Mouse (Mus musculus) C3H10T1/2 (cell line): ENCODE measurements around the gene Hbq1a. TPM values are rescaled to one million over a fixed set of nuclear protein-coding genes. Genes with fewer than 3 reads are reported as not detected.

ENCODE experiments used
- polyA plus RNA-seq, 2 experiments: library from polyadenylated mRNA; unstranded; fragments of >200 nt; fragmentation: generic; extraction: Trizol; gene quantifications; one replicate each; pipeline ENCODE4 v1.2.1; 2012; ENCODE audit warnings: missing spikeins in 2 of 2

Hbq1a gene
- polyA plus RNA-seq = not detected

DNA sequence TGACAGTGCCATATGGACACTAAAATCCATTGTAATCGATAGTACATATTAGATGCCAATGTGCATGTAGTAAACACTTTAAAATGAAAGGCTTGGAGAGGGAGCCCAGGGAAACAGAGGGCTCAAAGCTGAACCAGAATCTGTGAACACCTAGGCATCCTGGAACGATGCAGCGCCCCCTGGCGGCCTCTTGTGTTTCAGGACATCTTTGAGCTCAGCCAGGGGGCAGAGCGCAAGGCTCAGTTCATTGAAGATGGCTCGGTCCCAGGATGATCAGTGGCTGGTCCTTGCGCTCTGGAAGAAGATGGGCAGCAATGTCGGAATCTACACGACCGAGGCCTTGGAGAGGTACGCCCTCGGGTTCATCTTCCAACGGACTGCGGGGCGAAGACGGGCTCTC is at the start of gene Hbq1a:
Hbq1a (plus strand) TSS at position 205 of the 400 bp plus-strand sequence.

DNA sequence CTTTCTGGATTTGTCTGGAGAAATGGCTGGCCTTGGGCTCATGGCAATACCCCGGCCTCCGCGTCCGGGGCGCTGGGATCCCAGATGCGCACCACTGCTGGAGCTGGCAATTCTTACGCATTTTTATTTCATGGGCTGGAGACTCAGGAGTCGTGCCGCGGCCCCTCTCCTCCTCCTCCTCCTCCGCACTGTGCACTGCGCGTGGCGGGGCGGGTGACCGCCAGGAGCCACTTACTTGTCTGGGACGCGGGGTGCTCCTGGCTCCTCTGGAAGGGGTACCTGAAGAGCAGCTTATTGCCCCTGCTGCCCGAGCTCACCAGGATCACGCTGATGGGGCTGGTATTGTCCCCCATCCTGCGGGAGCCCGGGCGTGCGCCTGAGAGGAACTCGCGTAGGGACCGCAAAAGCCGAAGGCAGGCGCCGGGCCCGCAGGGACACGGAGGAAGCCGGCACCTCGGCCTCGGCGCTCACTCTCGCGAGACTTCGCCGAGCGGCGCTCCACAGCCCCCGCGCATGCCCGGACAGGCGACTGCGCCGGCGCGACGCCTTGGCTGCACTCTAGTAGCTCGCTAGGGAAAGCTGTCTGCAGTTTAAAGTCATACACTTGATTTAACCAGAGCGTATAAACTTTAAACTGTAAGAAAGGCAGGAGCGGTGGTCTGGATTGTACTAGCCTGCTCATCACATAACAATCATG is 32.5 kb upstream of the Hbq1a start, which contains the start of gene Nprl3:
Nprl3 (minus strand) TSS at position 520 of the 697 bp plus-strand sequence.

DNA sequence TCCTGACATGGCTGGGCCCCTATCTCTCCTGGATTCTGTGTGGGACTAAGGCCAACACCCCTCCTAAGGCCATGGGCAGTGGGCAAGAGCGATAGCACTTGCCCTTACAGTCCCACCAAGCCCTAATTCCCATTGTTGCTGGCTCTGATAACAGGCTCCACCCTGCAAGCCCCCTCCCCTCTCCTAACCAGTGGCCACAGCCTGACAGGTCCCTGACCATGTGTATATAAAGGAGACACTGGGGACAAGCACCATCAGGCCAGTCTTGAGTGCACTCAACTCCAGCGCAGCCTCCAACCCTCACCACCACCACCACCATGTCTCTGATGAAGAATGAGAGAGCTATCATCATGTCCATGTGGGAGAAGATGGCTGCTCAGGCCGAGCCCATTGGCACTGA is 23.5 kb upstream of the Hbq1a start, which contains the start of gene Hba-x:
Hba-x (plus strand) TSS at position 54 of the 400 bp plus-strand sequence.

DNA sequence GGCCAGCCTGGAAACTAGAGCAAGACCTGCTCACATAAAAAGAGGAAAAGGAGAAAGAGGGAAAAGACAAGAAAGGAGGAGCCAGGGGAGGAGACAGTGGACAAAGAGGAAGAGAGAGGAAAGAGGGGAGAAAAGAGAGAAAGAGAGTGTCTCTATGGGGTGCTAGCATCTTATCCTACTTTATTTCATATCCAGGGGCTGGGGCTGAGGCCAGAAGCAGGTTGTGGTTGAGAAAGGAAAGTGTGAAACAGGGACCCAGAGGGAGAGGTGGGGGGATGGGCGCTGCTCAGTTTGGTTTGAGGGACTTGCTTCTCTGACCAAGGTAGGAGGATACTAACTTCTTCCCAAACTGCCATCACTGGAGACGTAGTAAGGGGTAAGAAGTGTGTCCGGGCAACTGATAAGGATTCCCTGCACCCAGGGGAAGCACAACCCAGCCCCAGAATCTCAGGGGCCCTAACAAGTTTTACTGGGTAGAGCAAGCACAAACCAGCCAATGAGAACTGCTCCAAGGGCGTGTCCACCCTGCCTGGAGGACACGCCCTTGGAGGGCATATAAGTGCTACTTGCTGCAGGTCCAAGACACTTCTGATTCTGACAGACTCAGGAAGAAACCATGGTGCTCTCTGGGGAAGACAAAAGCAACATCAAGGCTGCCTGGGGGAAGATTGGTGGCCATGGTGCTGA is 16.6 kb upstream of the Hbq1a start, which contains the start of gene Hba-a1:
Hba-a1 (plus strand) TSS at position 421 of the 687 bp plus-strand sequence.

DNA sequence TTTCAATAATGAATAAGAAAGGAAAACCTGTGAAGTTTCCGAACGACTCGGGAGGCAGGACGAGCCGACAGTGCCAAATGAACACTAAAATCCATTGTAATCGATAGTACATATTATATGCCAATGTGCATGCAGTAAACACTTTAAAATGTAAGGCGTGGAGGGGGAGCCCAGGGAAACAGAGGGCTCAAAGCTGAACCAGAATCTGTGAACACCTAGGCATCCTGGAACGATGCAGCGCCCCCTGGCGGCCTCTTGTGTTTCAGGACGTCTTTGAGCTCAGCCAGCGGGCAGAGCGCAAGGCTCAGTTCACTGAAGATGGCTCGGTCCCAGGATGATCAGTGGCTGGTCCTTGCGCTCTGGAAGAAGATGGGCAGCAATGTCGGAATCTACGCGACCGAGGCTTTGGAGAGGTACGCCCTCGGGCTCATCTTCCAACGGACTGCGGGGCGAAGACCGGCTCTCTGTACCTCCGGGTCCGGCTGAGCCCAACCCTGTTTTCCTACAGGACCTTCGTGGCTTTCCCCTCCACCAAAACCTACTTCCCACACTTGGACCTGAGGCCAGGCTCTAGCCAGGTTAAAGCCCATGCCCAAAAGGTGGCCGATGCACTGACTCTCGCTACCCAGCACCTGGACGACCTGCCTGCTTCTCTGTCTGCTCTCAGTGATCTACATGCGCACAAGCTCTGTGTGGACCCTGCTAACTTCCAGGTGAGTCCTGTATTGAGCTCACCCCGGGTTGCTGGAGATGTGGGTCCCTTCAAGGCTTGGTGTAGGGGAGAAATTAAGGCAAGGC is 13.0 kb upstream of the Hbq1a start, which contains the start of gene Hbq1b:
Hbq1b (plus strand) TSS at position 271 of the 798 bp plus-strand sequence.

DNA sequence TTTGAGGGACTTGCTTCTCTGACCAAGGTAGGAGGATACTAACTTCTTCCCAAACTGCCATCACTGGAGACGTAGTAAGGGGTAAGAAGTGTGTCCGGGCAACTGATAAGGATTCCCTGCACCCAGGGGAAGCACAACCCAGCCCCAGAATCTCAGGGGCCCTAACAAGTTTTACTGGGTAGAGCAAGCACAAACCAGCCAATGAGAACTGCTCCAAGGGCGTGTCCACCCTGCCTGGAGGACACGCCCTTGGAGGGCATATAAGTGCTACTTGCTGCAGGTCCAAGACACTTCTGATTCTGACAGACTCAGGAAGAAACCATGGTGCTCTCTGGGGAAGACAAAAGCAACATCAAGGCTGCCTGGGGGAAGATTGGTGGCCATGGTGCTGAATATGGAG is 3.7 kb upstream of the Hbq1a start, which contains the start of gene Hba-a2:
Hba-a2 (plus strand) TSS at position 287 of the 400 bp plus-strand sequence.

DNA sequence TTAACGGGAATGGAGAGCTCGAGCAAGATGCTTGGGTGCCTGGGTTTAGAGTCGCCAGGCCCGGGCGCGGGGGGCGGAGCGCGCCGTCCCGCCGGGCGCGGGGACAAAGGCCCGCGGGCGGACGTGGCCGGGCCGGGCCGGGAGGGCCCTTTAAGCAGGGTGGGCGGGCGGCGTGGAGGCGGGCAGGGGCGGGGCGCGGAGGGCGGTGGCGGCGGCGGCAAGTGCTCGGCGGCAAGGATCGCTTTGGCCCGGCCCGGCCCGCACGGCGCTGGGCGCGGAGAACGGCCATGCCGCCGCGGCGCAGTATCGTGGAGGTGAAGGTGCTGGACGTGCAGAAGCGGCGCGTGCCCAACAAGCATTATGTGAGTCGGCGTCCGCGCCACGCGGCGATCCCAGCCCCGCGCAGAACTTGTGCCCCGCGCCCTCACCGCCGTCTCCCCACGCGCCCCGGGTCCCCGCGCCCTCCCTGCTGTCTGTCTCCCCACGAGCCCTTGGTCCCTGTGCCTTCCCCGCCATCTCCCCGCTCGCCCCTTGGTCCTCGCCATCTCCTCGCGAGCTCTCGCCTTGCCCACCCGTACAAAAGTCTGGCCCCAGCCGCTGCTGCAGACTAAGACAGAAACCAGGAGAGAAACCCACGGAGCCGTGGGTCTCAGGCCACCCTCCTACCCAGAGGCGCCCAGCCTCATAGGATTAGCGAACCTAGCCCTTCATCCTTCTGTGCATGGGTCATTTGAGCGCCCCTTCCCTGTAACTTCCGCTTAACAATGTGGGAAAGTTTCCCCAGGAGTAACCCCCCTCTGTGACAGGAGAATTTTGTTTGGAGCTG is 48.0 kb downstream of the Hbq1a start, which contains the start of gene Sh3pxd2b:
Sh3pxd2b (plus strand) TSS at position 214 of the 826 bp plus-strand sequence.

Other genes with a start within 250 kb of the Hbq1a start
- under 1 TPM; 0.02 to 0.06 TPM for gene Il9r, start 99.8 kb upstream of the Hbq1a start, polyA plus RNA-seq
- gene Snrnp25, start 94.7 kb upstream of the Hbq1a start, polyA plus RNA-seq = 100 to 1,000 TPM in 1 of 2 experiments, 10 to 100 TPM in 1; 76.3 to 132 TPM
- gene Rhbdf1, start 77.8 kb upstream of the Hbq1a start, polyA plus RNA-seq = 10 to 100 TPM; 30.1 to 67.3 TPM
- gene Mpg, start 73.6 kb upstream of the Hbq1a start, polyA plus RNA-seq = 10 to 100 TPM; 17.6 to 32.0 TPM
- 10 to 100 TPM; 15.6 to 35.0 TPM for gene Nprl3, start 32.4 kb upstream of the Hbq1a start, polyA plus RNA-seq
- not detected for gene Hba-x, start 23.7 kb upstream of the Hbq1a start, polyA plus RNA-seq
- gene Hba-a1, start 16.6 kb upstream of the Hbq1a start, polyA plus RNA-seq = 1 to 10 TPM in 1 of 2 experiments, under 1 TPM in 1; 0.85 to 5.6 TPM
- gene Hbq1b, start 13.1 kb upstream of the Hbq1a start, polyA plus RNA-seq = not detected
- under 1 TPM in 1 of 2 experiments, not detected in 1; 0.39 TPM for gene Hba-a2, start 3.6 kb upstream of the Hbq1a start, polyA plus RNA-seq
- gene Sh3pxd2b, start 47.8 kb downstream of the Hbq1a start, polyA plus RNA-seq = 10 to 100 TPM in 1 of 2 experiments, 1 to 10 TPM in 1; 9.7 to 47.5 TPM
- gene Ubtd2, start 155.3 kb downstream of the Hbq1a start, polyA plus RNA-seq = 10 to 100 TPM in 1 of 2 experiments, 1 to 10 TPM in 1; 2.9 to 26.7 TPM
- under 1 TPM; 0.05 to 0.12 TPM for gene Efcab9, start 232.0 kb downstream of the Hbq1a start, polyA plus RNA-seq
- 1 to 10 TPM; 1.9 to 7.0 TPM for gene Stk10, start 233.2 kb downstream of the Hbq1a start, polyA plus RNA-seq